23 mouse cellular contexts compared by ENCODE assay signal in genomic region chr12:8669421-8669820, GRCm38 (mm10).
"Had no signal": no experiment of that assay in that cellular context is flagged by ENCODE, and none has a peak within 500 bp of the region (broad histone marks: within the 10 kb centered on the region; RNA-seq: fewer than 3 reads in every experiment).

No protein-coding gene starts in this region.

- H3K9me3 ChIP-seq: hindbrain, embryonic 13.5 days; hindbrain, embryonic 15.5 days; kidney, embryonic 15.5 days; limb, embryonic 13.5 days; limb, embryonic 15.5 days; liver, embryonic 12.5 days had no signal

- H3K4me3 ChIP-seq: heart, adult 2 months; hindbrain, embryonic 13.5 days; hindbrain, embryonic 15.5 days; kidney, embryonic 15.5 days; limb, embryonic 13.5 days; limb, embryonic 15.5 days; liver, embryonic 12.5 days had no signal

- ATAC-seq: forebrain, postnatal 0 days; hindbrain, postnatal 0 days; intestine, embryonic 16.5 days; liver, embryonic 12.5 days had no signal

- H3K36me3 ChIP-seq: hindbrain, embryonic 13.5 days; hindbrain, embryonic 15.5 days; kidney, embryonic 15.5 days; limb, embryonic 13.5 days; limb, embryonic 15.5 days; liver, embryonic 12.5 days had no signal

- H3K4me2 ChIP-seq: heart, embryonic 11.5 days; hindbrain, embryonic 13.5 days; hindbrain, embryonic 15.5 days; kidney, embryonic 15.5 days; limb, embryonic 13.5 days; limb, embryonic 15.5 days; liver, embryonic 12.5 days had no signal

- H3K27ac ChIP-seq: heart, adult 2 months; hindbrain, embryonic 13.5 days; hindbrain, embryonic 15.5 days; hindbrain, postnatal 0 days; kidney, embryonic 15.5 days; kidney, postnatal 0 days; limb, embryonic 13.5 days; limb, embryonic 15.5 days; liver, embryonic 12.5 days; liver, embryonic 14.5 days had no signal

- H3K27me3 ChIP-seq: hindbrain, embryonic 13.5 days; hindbrain, embryonic 15.5 days; kidney, embryonic 15.5 days; limb, embryonic 13.5 days; limb, embryonic 15.5 days; liver, embryonic 12.5 days had no signal

- H3K9ac ChIP-seq: forebrain, postnatal 0 days; hindbrain, embryonic 13.5 days; hindbrain, embryonic 15.5 days; kidney, embryonic 15.5 days; limb, embryonic 13.5 days; limb, embryonic 15.5 days; liver, embryonic 12.5 days; liver, embryonic 14.5 days had no signal

- DNase-seq: forebrain, postnatal 0 days; gastrocnemius, postnatal 14 days; gastrocnemius, postnatal 36 days; heart, adult 2 months; kidney, adult 11 months; kidney, adult 2 months; kidney, adult 9 months; kidney, postnatal 14 days; kidney, postnatal 36 days; layer of hippocampus, adult 9-11 months; layer of hippocampus, postnatal 36 days; left cerebral cortex, postnatal 4 days had no signal
